Mouse (Mus musculus): ENCODE measurements at regions not wholly inside any gene's neighbourhood (a gene's known extent, or its start where the extent isn't known, plus 50 kb on each side); places are given as distances from the start of the nearest gene placed in this dataset.

GRCm38 (mm10) chr13:112058218-112058617 is 230.0 kb upstream of the Ankrd55 start:
- TF ChIP-seq CTCF (IDR thresholded peaks at IDR 0.05; ENCODE audit: control insufficient read depth, insufficient read depth, insufficient read length) (no peak), USF1 (IDR thresholded peaks at IDR 0.05; ENCODE audit: low read depth) (no peak), FOSL1 (IDR thresholded peaks at IDR 0.05; ENCODE audit: insufficient read depth, low read length, poor library complexity, severe bottlenecking) (no peak), CEBPB (IDR thresholded peaks at IDR 0.05; ENCODE audit: low read depth) (no peak), MYOD1 (IDR thresholded peaks at IDR 0.05; ENCODE audit: control insufficient read depth, insufficient read length, low read depth) (no peak), MYOG (IDR thresholded peaks at IDR 0.05; ENCODE audit: control insufficient read depth, extremely low read depth, insufficient read length) (no peak), MAX (IDR thresholded peaks at IDR 0.05) (no peak)
- Histone ChIP-seq H3K79me2 (ENCODE audit: control insufficient read depth, insufficient read depth) (no peaks in the 10 kb centered on the region), H3K4me3 (ENCODE audit: insufficient read depth, poor library complexity, severe bottlenecking) (no peak overlapping the region), H3K36me3 (ENCODE audit: control insufficient read depth, insufficient read depth) (no peaks in the 10 kb centered on the region), H3K79me3 (ENCODE audit: low read depth) (no peaks in the 10 kb centered on the region), H3ac (ENCODE audit: control insufficient read depth, insufficient read length, low read depth) (no peak overlapping the region), H3K27me3 (ENCODE audit: control insufficient read depth, insufficient read depth, insufficient read length) (no peaks in the 10 kb centered on the region)

- Histone ChIP-seq H3K79me3 (ENCODE audit: low read depth) (no peaks in the 10 kb centered on the region), H3K79me2 (ENCODE audit: control insufficient read depth, insufficient read depth) (no peaks in the 10 kb centered on the region), H3ac (ENCODE audit: control insufficient read depth, insufficient read length, low read depth) (no peak overlapping the region), H3K27me3 (ENCODE audit: control insufficient read depth, insufficient read depth, insufficient read length) (no peaks in the 10 kb centered on the region), H3K4me3 (ENCODE audit: insufficient read depth, poor library complexity, severe bottlenecking) (no peak overlapping the region), H3K36me3 (ENCODE audit: control insufficient read depth, insufficient read depth) (no peaks in the 10 kb centered on the region)
- no peak for TF ChIP-seq CEBPB (IDR thresholded peaks at IDR 0.05; ENCODE audit: low read depth)
- TF ChIP-seq CTCF (IDR thresholded peaks at IDR 0.05; ENCODE audit: control insufficient read depth, insufficient read depth, insufficient read length) = no peak
Observed at GRCm38 (mm10) chr13:112058771-112059170, 229.5 kb upstream of the Ankrd55 start.

GRCm38 (mm10) chr13:112062024-112062423 is 226.2 kb upstream of the Ankrd55 start:
- H3K27me3 ChIP-seq (ENCODE audit: control insufficient read depth, insufficient read depth, insufficient read length) = no peaks in the 10 kb centered on the region
- no peak overlapping the region for H3K4me3 ChIP-seq (ENCODE audit: insufficient read depth, poor library complexity, severe bottlenecking)
- no peaks in the 10 kb centered on the region for H3K79me3 ChIP-seq (ENCODE audit: low read depth)
- no peaks in the 10 kb centered on the region for H3K36me3 ChIP-seq (ENCODE audit: control insufficient read depth, insufficient read depth)
- no peaks in the 10 kb centered on the region for H3K79me2 ChIP-seq (ENCODE audit: control insufficient read depth, insufficient read depth)
- no peak for TF ChIP-seq CEBPB (IDR thresholded peaks at IDR 0.05; ENCODE audit: low read depth)
- TF ChIP-seq MAX (IDR thresholded peaks at IDR 0.05) = no peak
- no peak for TF ChIP-seq USF1 (IDR thresholded peaks at IDR 0.05; ENCODE audit: low read depth)
- no peak for TF ChIP-seq MYOG (IDR thresholded peaks at IDR 0.05; ENCODE audit: control insufficient read depth, extremely low read depth, insufficient read length)
- no peak for TF ChIP-seq CTCF (IDR thresholded peaks at IDR 0.05; ENCODE audit: control insufficient read depth, insufficient read depth, insufficient read length)
- no peak for TF ChIP-seq MYOD1 (IDR thresholded peaks at IDR 0.05; ENCODE audit: control insufficient read depth, insufficient read length, low read depth)
- TF ChIP-seq FOSL1 (IDR thresholded peaks at IDR 0.05; ENCODE audit: insufficient read depth, low read length, poor library complexity, severe bottlenecking) = no peak
- H3ac ChIP-seq (ENCODE audit: control insufficient read depth, insufficient read length, low read depth) = no peak overlapping the region

- TF ChIP-seq MYOD1 (IDR thresholded peaks at IDR 0.05; ENCODE audit: control insufficient read depth, insufficient read length, low read depth) (no peak), MYOG (IDR thresholded peaks at IDR 0.05; ENCODE audit: control insufficient read depth, extremely low read depth, insufficient read length) (no peak), MAX (IDR thresholded peaks at IDR 0.05) (peak; percentile 14), CTCF (IDR thresholded peaks at IDR 0.05; ENCODE audit: control insufficient read depth, insufficient read depth, insufficient read length) (no peak), FOSL1 (IDR thresholded peaks at IDR 0.05; ENCODE audit: insufficient read depth, low read length, poor library complexity, severe bottlenecking) (no peak), USF1 (IDR thresholded peaks at IDR 0.05; ENCODE audit: low read depth) (peak; percentile 67)
Observed at GRCm38 (mm10) chr13:112063409-112064111, 224.7 kb upstream of the Ankrd55 start.

GRCm38 (mm10) chr13:112064681-112065080 is 223.6 kb upstream of the Ankrd55 start:
- Histone ChIP-seq H3K79me3 (ENCODE audit: low read depth) (no peaks in the 10 kb centered on the region), H3K4me3 (ENCODE audit: insufficient read depth, poor library complexity, severe bottlenecking) (no peak overlapping the region), H3K36me3 (ENCODE audit: control insufficient read depth, insufficient read depth) (no peaks in the 10 kb centered on the region), H3K79me2 (ENCODE audit: control insufficient read depth, insufficient read depth) (no peaks in the 10 kb centered on the region), H3ac (ENCODE audit: control insufficient read depth, insufficient read length, low read depth) (no peak overlapping the region), H3K27me3 (ENCODE audit: control insufficient read depth, insufficient read depth, insufficient read length) (no peaks in the 10 kb centered on the region)
- TF ChIP-seq CTCF (IDR thresholded peaks at IDR 0.05; ENCODE audit: control insufficient read depth, insufficient read depth, insufficient read length) = no peak

More at GRCm38 (mm10) chr13:112063409-112064111, 224.7 kb upstream of the Ankrd55 start:
- H3K79me3 ChIP-seq (ENCODE audit: low read depth) = no peaks in the 10 kb centered on the region
- H3K36me3 ChIP-seq (ENCODE audit: control insufficient read depth, insufficient read depth) = no peaks in the 10 kb centered on the region
- no peak overlapping the region for H3ac ChIP-seq (ENCODE audit: control insufficient read depth, insufficient read length, low read depth)
- no peak overlapping the region for H3K4me3 ChIP-seq (ENCODE audit: insufficient read depth, poor library complexity, severe bottlenecking)
- H3K27me3 ChIP-seq (ENCODE audit: control insufficient read depth, insufficient read depth, insufficient read length) = no peaks in the 10 kb centered on the region
- no peaks in the 10 kb centered on the region for H3K79me2 ChIP-seq (ENCODE audit: control insufficient read depth, insufficient read depth)

GRCm38 (mm10) chr13:112067066-112067847 is 221.0 kb upstream of the Ankrd55 start:
- H3K4me3 ChIP-seq (ENCODE audit: insufficient read depth, poor library complexity, severe bottlenecking) = no peak overlapping the region
- H3ac ChIP-seq (ENCODE audit: control insufficient read depth, insufficient read length, low read depth) = no peak overlapping the region
- H3K79me2 ChIP-seq (ENCODE audit: control insufficient read depth, insufficient read depth) = no peaks in the 10 kb centered on the region
- H3K27me3 ChIP-seq (ENCODE audit: control insufficient read depth, insufficient read depth, insufficient read length) = no peaks in the 10 kb centered on the region
- H3K79me3 ChIP-seq (ENCODE audit: low read depth) = no peaks in the 10 kb centered on the region
- H3K36me3 ChIP-seq (ENCODE audit: control insufficient read depth, insufficient read depth) = no peaks in the 10 kb centered on the region
- peak; percentile 24 for TF ChIP-seq CEBPB (IDR thresholded peaks at IDR 0.05; ENCODE audit: low read depth)
- peak; percentile 95 for TF ChIP-seq MYOD1 (IDR thresholded peaks at IDR 0.05; ENCODE audit: control insufficient read depth, insufficient read length, low read depth)
- TF ChIP-seq MAX (IDR thresholded peaks at IDR 0.05) = no peak
